Mouse (Mus musculus) layer of hippocampus, adult 9-10 months (tissue): Measurements from ENCODE around the gene 1110002E22Rik.

ENCODE experiments used
- DNase-seq: peaks from one replicate; pipeline ENCODE4 v3.0.0; 2022; ENCODE audit warnings: low spot score

1110002E22Rik gene

GRCm38 (mm10) chr3:138065930-138066329 lies 1.1 kb downstream of the 1110002E22Rik start:
- no peak for DNase-seq

- no peak for DNase-seq
Measured at GRCm38 (mm10) chr3:138066348-138066856, 1.6 kb downstream of the 1110002E22Rik start.

- no peak for DNase-seq
Measured at GRCm38 (mm10) chr3:138067288-138067687, 2.4 kb downstream of the 1110002E22Rik start, which contains the start of gene Gm5105. TSS of gene Gm5105 (minus strand) at chr3:138067388.

GRCm38 (mm10) chr3:138068103-138068502 lies 3.3 kb downstream of the 1110002E22Rik start:
- no peak for DNase-seq

- DNase-seq, result no peak
Measured at GRCm38 (mm10) chr3:138069756-138070511, 5.1 kb downstream of the 1110002E22Rik start.

- no peak for DNase-seq
Measured at GRCm38 (mm10) chr3:138071004-138071403, 6.2 kb downstream of the 1110002E22Rik start.

GRCm38 (mm10) chr3:138071476-138072073 lies 6.7 kb downstream of the 1110002E22Rik start:
- DNase-seq, result no peak

GRCm38 (mm10) chr3:138074214-138074613 lies 9.4 kb downstream of the 1110002E22Rik start:
- DNase-seq, result no peak

GRCm38 (mm10) chr3:138075209-138075608 lies 10.4 kb downstream of the 1110002E22Rik start:
- DNase-seq, result no peak

GRCm38 (mm10) chr3:138077476-138078340 lies 12.9 kb downstream of the 1110002E22Rik start:
- no peak for DNase-seq

- no peak for DNase-seq
Measured at GRCm38 (mm10) chr3:138078701-138079100, 13.8 kb downstream of the 1110002E22Rik start.

- no peak for DNase-seq
Measured at GRCm38 (mm10) chr3:138083073-138083637, 18.3 kb downstream of the 1110002E22Rik start.

- DNase-seq, result no peak
Measured at GRCm38 (mm10) chr3:138083896-138084295, 19.0 kb downstream of the 1110002E22Rik start.

GRCm38 (mm10) chr3:138095301-138095700 lies 30.4 kb downstream of the 1110002E22Rik start:
- peak; percentile 44 for DNase-seq

- DNase-seq, result no peak
Measured at GRCm38 (mm10) chr3:138095718-138096117, 30.9 kb downstream of the 1110002E22Rik start.

GRCm38 (mm10) chr3:138096263-138097028 lies 31.6 kb downstream of the 1110002E22Rik start:
- no peak for DNase-seq

GRCm38 (mm10) chr3:138097718-138098117 lies 32.9 kb downstream of the 1110002E22Rik start:
- no peak for DNase-seq

- no peak for DNase-seq
Measured at GRCm38 (mm10) chr3:138101936-138102335, 37.1 kb downstream of the 1110002E22Rik start.

- no peak for DNase-seq
Measured at GRCm38 (mm10) chr3:138103690-138104089, 38.8 kb downstream of the 1110002E22Rik start.

GRCm38 (mm10) chr3:138105056-138105455 lies 40.2 kb downstream of the 1110002E22Rik start:
- no peak for DNase-seq

- no peak for DNase-seq
Measured at GRCm38 (mm10) chr3:138106887-138107286, 42.0 kb downstream of the 1110002E22Rik start.
